Mouse (Mus musculus) lung, adult 2 months (tissue): ENCODE results near the gene Grip1. TPM values are rescaled to one million over a fixed set of nuclear protein-coding genes. Genes with fewer than 3 reads are reported as not detected.

ENCODE experiments used
- DNase-seq: peaks from one replicate; pipeline ENCODE4 v3.0.0; 2022
- H3K4me1 ChIP-seq: fragments of 200-500 bp; 2 replicates; pipeline ENCODE4 v1.6.1; 2011; ENCODE audit warnings: low read length; ENCODE audit not compliant: control insufficient read depth, insufficient read depth
- H3K4me3 ChIP-seq: fragments of 200-500 bp; replicated peaks from 2 replicates; pipeline ENCODE3; 2011; ENCODE audit warnings: low read depth, mild to moderate bottlenecking, control low read depth, low read length; ENCODE audit errors: extremely low read depth
- CTCF ChIP-seq: fragments of 200-500 bp; IDR thresholded peaks from 2 replicates; pipeline ENCODE4 v1.5.1; 2011; ENCODE audit warnings: mild to moderate bottlenecking, low read length, control low read depth; ENCODE audit not compliant: insufficient read depth
- POLR2A ChIP-seq: fragments of 200-500 bp; IDR thresholded peaks from 2 replicates; pipeline ENCODE4 v1.6.1; 2011; ENCODE audit warnings: low read depth, mild to moderate bottlenecking, control low read depth, low read length, borderline replicate concordance; ENCODE audit errors: extremely low read depth
- WGBS: fragments of 180-500 bp; shearing (Covaris S2); methylation state at CpG from one replicate; pipeline ENCODE4 v1.1.7; 2018; 5-methylcytosine and 5-hydroxymethylcytosine counted together
- polyA plus RNA-seq: library from polyadenylated mRNA; depleted of rRNA; stranded (reverse); fragments of >200 nt; gene quantifications from 2 replicates; pipeline ENCODE4 v1.2.3, GENCODE M21; 2012; rRNA removed

Gene Grip1
- polyA plus RNA-seq, 1 experiment: 1.3 TPM

DNA sequence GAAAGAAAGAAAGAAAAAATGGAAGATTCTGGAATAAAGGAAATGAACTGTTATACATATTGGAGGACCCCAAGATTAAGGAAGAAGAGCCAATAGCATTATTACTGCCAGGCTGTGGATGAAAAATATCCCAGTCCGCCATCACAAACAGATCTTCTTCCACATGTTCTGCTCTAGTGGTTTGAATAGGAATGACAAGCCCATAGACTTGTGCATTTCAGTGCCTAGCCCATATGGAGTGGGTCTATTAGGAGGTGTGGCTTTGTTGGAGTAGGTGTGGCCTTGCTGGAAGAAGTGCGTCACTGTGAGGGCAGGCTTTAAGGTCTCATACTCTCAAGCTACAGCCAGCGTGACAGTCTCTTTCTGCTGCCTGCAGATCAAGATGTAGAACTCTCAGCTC is 670.1 kb downstream of the Grip1 start:
- WGBS: 95% methylated on average over 3 of the region's 3 CpGs
- no peak for DNase-seq
- TF ChIP-seq CTCF (no peak), POLR2A (no peak)

DNA sequence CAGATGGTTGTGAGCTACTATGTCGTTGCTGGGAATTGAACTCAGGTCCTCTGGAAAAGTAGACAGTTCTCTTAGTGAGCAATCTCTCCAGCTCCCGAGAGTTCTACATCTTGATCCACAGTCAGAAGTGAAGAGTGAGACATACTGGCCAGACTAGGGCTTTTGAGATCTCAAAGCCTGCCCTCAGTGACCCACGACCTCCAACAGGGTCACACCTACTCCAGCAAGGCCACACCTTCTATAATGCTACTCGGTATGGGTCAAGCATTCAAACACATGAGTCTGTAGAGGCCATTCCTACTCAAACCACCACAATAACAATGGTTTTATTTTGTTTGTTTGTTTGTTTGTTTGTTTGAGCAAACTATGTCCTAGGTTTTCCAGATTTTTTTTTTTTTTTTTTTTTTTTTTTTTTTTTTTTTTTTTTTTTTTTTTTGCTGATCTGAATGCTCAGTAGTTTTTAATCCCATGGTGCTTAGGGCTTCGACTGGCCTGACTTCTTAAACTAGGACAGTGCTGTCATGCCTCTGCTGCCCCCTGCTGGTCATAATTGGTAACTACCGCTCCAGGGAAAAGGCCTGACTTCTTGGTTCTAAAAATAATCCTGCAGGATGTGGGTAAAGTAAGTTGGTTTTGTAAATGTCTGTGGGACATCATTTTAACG is 671.3 kb downstream of the Grip1 start:
- 46% methylated on average over 7 of the region's 7 CpGs for WGBS
- TF ChIP-seq CTCF: peak; percentile 91
- no peak for TF ChIP-seq POLR2A
- Histone ChIP-seq H3K4me3 (no peak overlapping the region), H3K4me1 (peaks cover 3% of the 10 kb centered on the region)
- peak; percentile 70 for DNase-seq

More for the DNA sequence above, 670.1 kb downstream of the Grip1 start:
- Histone ChIP-seq H3K4me1 (peaks cover 3% of the 10 kb centered on the region), H3K4me3 (no peak overlapping the region)

DNA sequence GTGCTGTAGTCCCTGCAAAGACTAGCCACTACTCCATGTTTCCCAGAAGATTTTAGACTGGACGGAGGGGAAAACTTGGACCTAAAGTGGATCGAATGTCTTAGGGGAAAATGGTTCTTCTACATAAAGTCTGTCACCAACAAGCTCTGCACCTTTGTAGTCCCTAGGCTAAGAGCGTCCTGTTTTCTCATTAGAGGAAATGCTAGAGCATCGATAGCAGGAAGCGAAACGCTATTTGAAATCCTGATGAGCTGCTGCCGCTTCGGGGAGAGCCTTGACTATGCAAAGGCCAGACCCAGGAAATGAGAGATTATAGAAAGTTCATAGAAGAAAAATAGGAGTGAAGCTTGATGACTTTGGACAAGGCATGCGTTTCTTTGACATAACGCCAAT is 671.8 kb downstream of the Grip1 start:
- no peak for TF ChIP-seq CTCF
- TF ChIP-seq POLR2A: no peak
- no peak overlapping the region for H3K4me3 ChIP-seq
- H3K4me1 ChIP-seq: peaks cover 2% of the 10 kb centered on the region
- no peak for DNase-seq
- WGBS: 59% methylated on average over 10 of the region's 10 CpGs

DNA sequence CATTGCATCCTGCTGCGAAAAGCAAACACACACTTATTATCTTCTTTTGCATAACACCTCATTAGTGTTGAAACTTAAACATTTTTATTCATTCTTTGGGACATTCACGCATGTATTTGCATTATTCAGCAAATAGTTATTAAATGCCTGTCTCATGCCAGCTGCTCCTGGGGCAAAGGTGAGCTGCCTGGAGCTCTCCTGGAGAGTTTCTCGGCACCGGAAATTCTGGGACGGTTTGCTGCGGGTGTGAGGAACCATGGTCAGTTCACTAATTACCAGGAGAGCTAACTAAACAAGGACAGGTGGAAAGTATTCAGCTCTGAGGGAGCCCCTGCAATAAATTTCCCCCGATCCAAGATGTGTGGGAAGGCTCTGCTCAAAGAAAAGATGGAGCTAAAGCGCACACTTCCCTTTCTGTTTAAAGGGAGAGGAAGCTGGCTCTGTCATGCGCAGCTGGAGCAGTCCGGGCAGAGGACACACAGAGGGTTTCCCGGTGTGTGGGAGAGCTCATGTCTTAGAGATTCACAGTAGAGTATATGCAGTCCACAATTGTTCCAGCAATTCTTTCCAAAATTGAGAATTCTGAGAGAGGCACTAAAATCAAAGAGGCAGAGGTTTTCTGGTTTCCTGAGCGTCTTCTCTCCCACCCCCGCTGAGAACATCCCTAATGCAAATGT is 675.1 kb downstream of the Grip1 start:
- H3K4me1 ChIP-seq: no peaks in the 10 kb centered on the region
- TF ChIP-seq POLR2A (no peak), CTCF (no peak)
- H3K4me3 ChIP-seq: no peak overlapping the region
- no peak for DNase-seq
- WGBS: 21% methylated on average over 13 of the region's 13 CpGs

DNA sequence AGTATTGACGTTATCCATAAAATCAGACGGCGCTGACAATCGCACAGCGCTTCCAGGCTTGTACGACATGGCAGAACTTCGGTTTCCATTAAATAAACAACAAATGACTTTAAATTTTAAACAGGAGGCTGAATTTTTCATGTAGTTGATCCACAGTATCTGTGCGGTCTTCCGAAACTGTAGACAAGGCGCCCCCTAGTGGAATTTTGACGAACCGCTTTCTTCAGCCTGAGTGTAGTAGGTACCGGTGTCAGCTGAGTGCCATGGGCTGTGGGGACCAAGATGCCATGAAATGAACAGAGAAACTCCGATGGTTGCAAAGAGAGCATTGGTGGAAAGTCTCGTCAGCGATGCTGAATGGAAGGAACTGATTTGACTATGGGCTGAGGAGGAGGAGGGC is 677.0 kb downstream of the Grip1 start:
- no peak for DNase-seq
- Histone ChIP-seq H3K4me3 (no peak overlapping the region), H3K4me1 (no peaks in the 10 kb centered on the region)
- TF ChIP-seq CTCF: no peak
- 63% methylated on average over 16 of the region's 16 CpGs for WGBS

DNA sequence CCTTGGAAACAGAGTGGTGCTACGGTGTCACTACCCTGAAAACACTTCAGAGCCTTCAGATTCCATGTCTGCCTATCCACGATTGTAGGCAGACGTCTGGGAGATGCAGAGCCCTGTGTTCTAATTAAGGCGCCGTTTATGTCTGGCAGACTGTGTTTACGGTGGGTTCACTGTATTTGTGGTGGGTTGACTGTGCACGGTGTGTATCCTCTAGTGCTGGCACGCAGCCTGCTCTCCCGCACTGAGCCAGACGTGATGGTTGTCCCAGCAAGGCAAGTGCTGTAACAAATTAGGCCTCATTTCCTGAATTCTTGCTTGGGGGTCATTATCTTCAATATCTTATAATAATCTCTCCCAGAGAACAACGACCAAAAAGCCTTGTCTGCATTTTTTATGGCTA is 680.1 kb downstream of the Grip1 start:
- Histone ChIP-seq H3K4me1 (no peaks in the 10 kb centered on the region), H3K4me3 (no peak overlapping the region)
- 43% methylated on average over 11 of the region's 11 CpGs for WGBS
- no peak for TF ChIP-seq CTCF
- TF ChIP-seq POLR2A: no peak
- no peak for DNase-seq

DNA sequence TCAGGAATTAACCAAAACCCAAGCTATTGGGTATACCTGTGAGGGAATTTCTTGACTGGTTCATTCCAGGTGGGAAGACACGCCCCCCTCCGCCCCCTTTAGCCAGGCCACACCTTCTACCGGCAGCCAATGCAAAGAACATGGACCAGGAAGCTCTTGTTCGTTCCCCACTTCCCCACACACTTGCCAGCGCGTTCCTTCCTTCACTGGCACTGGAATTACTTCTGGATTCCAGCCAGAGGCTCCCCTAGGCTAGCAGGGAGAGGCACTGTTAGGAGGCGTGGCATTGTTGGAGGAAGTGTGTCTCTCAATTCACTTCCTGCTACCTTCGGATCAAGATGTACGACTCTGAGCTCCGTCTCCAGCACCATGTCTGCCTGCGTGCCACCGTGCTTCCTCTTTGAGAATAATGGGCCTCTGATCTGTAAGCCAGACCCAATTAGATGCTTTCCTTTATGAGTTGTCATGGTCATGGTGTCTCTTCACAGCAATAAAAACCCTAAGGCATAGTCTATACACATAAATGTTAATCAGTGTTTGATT is 682.5 kb downstream of the Grip1 start:
- WGBS: 51% methylated on average over 12 of the region's 12 CpGs
- no peak for DNase-seq

More for the DNA sequence above, 682.5 kb downstream of the Grip1 start:
- Histone ChIP-seq H3K4me1 (no peaks in the 10 kb centered on the region), H3K4me3 (no peak overlapping the region)
- no peak for TF ChIP-seq CTCF
- TF ChIP-seq POLR2A: no peak

Other genes starting within 250 kb of the Grip1 start
- gene Cand1, start 213.8 kb upstream of the Grip1 start, polyA plus RNA-seq: 16.5 and 29.4 TPM in 2 replicates